Mouse (Mus musculus): Measurements from ENCODE around the gene Zc3h12c.
"Not testable (repeated sequence)": the region's sequence is repeated elsewhere in the genome, so short reads cannot be mapped to it uniquely, and the experiment has no call there.

Zc3h12c gene

GRCm38 (mm10) chr9:52102060-52102844, 66.1 kb downstream of the Zc3h12c start:
- peak; percentile 32 for DNase-seq (ENCODE audit: low read depth, low spot score)

GRCm38 (mm10) chr9:52100426-52100825, 67.9 kb downstream of the Zc3h12c start:
- no peak for DNase-seq (ENCODE audit: low read depth, low spot score)

- DNase-seq (ENCODE audit: low read depth, low spot score): peak; percentile 78
These were observed 69.8 kb downstream of the Zc3h12c start for GRCm38 (mm10) chr9:52098600-52098999.

- DNase-seq (ENCODE audit: low read depth, low spot score): no peak
These were observed 71.0 kb downstream of the Zc3h12c start for GRCm38 (mm10) chr9:52097386-52097785.

GRCm38 (mm10) chr9:52095666-52096065, 72.7 kb downstream of the Zc3h12c start:
- no peak for DNase-seq (ENCODE audit: low read depth, low spot score)

- DNase-seq (ENCODE audit: low read depth, low spot score): peak; percentile 60
These were observed 73.8 kb downstream of the Zc3h12c start for GRCm38 (mm10) chr9:52094471-52094980.

GRCm38 (mm10) chr9:52094016-52094415, 74.4 kb downstream of the Zc3h12c start:
- DNase-seq (ENCODE audit: low read depth, low spot score): no peak

- DNase-seq (ENCODE audit: low read depth, low spot score): no peak
These were observed 75.3 kb downstream of the Zc3h12c start for GRCm38 (mm10) chr9:52093108-52093507.

GRCm38 (mm10) chr9:52092311-52092710, 76.1 kb downstream of the Zc3h12c start:
- no peak for DNase-seq (ENCODE audit: low read depth, low spot score)

- DNase-seq (ENCODE audit: low read depth, low spot score): no peak
These were observed 76.6 kb downstream of the Zc3h12c start for GRCm38 (mm10) chr9:52091752-52092151.

GRCm38 (mm10) chr9:52082414-52082813, 86.0 kb downstream of the Zc3h12c start:
- DNase-seq (ENCODE audit: low read depth, low spot score): no peak

GRCm38 (mm10) chr9:52081979-52082378, 86.4 kb downstream of the Zc3h12c start:
- no peak for DNase-seq (ENCODE audit: low read depth, low spot score)

GRCm38 (mm10) chr9:52077692-52078091, 90.7 kb downstream of the Zc3h12c start:
- DNase-seq (ENCODE audit: low read depth, low spot score): no peak

GRCm38 (mm10) chr9:52076089-52076488, 92.3 kb downstream of the Zc3h12c start:
- DNase-seq (ENCODE audit: low read depth, low spot score): no peak

- peak; percentile 20 for DNase-seq (ENCODE audit: low read depth, low spot score)
These were observed 96.2 kb downstream of the Zc3h12c start for GRCm38 (mm10) chr9:52072202-52072601.

GRCm38 (mm10) chr9:52071352-52071751, 97.0 kb downstream of the Zc3h12c start:
- DNase-seq (ENCODE audit: low read depth, low spot score): not testable (repeated sequence)

GRCm38 (mm10) chr9:52070052-52070451, 98.3 kb downstream of the Zc3h12c start:
- no peak for DNase-seq (ENCODE audit: low read depth, low spot score)
